Mouse (Mus musculus): ENCODE measurements around the gene Psmb5.
"Not testable (repeated sequence)": the region's sequence is repeated elsewhere in the genome, so short reads cannot be mapped to it uniquely, and the experiment has no call there.

The Psmb5 gene

GRCm38 (mm10) chr14:54630583-54631239 is 12.9 kb upstream of the Psmb5 start:
- DNase-seq (ENCODE audit: low read depth): no peak

GRCm38 (mm10) chr14:54629797-54630196 is 12.0 kb upstream of the Psmb5 start:
- no peak for DNase-seq (ENCODE audit: low read depth)

- DNase-seq (ENCODE audit: low read depth): no peak
Observed at GRCm38 (mm10) chr14:54628103-54628502, 10.3 kb upstream of the Psmb5 start.

GRCm38 (mm10) chr14:54624976-54625375 is 7.2 kb upstream of the Psmb5 start:
- DNase-seq (ENCODE audit: low read depth): no peak

- DNase-seq (ENCODE audit: low read depth): no peak
Observed at GRCm38 (mm10) chr14:54623334-54623733, 5.5 kb upstream of the Psmb5 start.

- DNase-seq (ENCODE audit: low read depth): no peak
Observed at GRCm38 (mm10) chr14:54621133-54621532, 3.3 kb upstream of the Psmb5 start, which contains the start of gene Psmb11. Gene Psmb11, plus strand, starts transcription at chr14:54621433.

GRCm38 (mm10) chr14:54617152-54617896 is 498 bp downstream of the Psmb5 start:
- DNase-seq (ENCODE audit: low read depth): no peak

- no peak for DNase-seq (ENCODE audit: low read depth)
Observed at GRCm38 (mm10) chr14:54616226-54616825, 1.5 kb downstream of the Psmb5 start.

- not testable (repeated sequence) for DNase-seq (ENCODE audit: low read depth)
Observed at GRCm38 (mm10) chr14:54614130-54614529, 3.7 kb downstream of the Psmb5 start.

- DNase-seq (ENCODE audit: low read depth): no peak
Observed at GRCm38 (mm10) chr14:54610648-54611047, 7.2 kb downstream of the Psmb5 start.

- DNase-seq (ENCODE audit: low read depth): no peak
Observed at GRCm38 (mm10) chr14:54609962-54610361, 7.9 kb downstream of the Psmb5 start.

- no peak for DNase-seq (ENCODE audit: low read depth)
Observed at GRCm38 (mm10) chr14:54609245-54609644, 8.6 kb downstream of the Psmb5 start.

- DNase-seq (ENCODE audit: low read depth): no peak
Observed at GRCm38 (mm10) chr14:54607226-54607625, 10.6 kb downstream of the Psmb5 start.

GRCm38 (mm10) chr14:54605752-54606321 is 12.0 kb downstream of the Psmb5 start, which contains the start of gene 4931414P19Rik:
Gene 4931414P19Rik, minus strand, starts transcription at chr14:54605993.
- DNase-seq (ENCODE audit: low read depth): no peak

GRCm38 (mm10) chr14:54603686-54604085 is 14.1 kb downstream of the Psmb5 start:
- DNase-seq (ENCODE audit: low read depth): no peak

- DNase-seq (ENCODE audit: low read depth): peak; percentile 95
Observed at GRCm38 (mm10) chr14:54603038-54603654, 14.7 kb downstream of the Psmb5 start.

GRCm38 (mm10) chr14:54602613-54603012 is 15.2 kb downstream of the Psmb5 start:
- no peak for DNase-seq (ENCODE audit: low read depth)

GRCm38 (mm10) chr14:54601601-54602000 is 16.2 kb downstream of the Psmb5 start:
- no peak for DNase-seq (ENCODE audit: low read depth)

- DNase-seq (ENCODE audit: low read depth): no peak
Observed at GRCm38 (mm10) chr14:54597084-54597483, 20.7 kb downstream of the Psmb5 start.

- DNase-seq (ENCODE audit: low read depth): no peak
Observed at GRCm38 (mm10) chr14:54594631-54595414, 23.0 kb downstream of the Psmb5 start.

GRCm38 (mm10) chr14:54594055-54594454 is 23.8 kb downstream of the Psmb5 start:
- DNase-seq (ENCODE audit: low read depth): no peak
